Mouse (Mus musculus) embryonic facial prominence, embryonic 10.5 days (tissue): ENCODE data around the gene Dhcr24. TPM values are rescaled to one million over a fixed set of nuclear protein-coding genes. Genes with fewer than 3 reads are reported as not detected.

Experiments used
- DNase-seq: peaks from one replicate; pipeline ENCODE4 v3.0.0-alpha.2; 2017; ENCODE audit warnings: low spot score
- H3K27ac ChIP-seq: fragments of 300-500 bp; sonication (generic); replicated peaks from 2 replicates; pipeline ENCODE4 v1.5.1; 2016; ENCODE audit warnings: mild to moderate bottlenecking
- H3K27me3 ChIP-seq: fragments of 300-500 bp; sonication (generic); replicated peaks from 2 replicates; pipeline ENCODE4 v1.6.1; 2016; ENCODE audit warnings: low read depth, mild to moderate bottlenecking; ENCODE audit not compliant: poor library complexity, severe bottlenecking
- H3K36me3 ChIP-seq: fragments of 300-500 bp; sonication (generic); replicated peaks from 2 replicates; pipeline ENCODE4 v1.6.1; 2016; ENCODE audit warnings: mild to moderate bottlenecking, moderate library complexity
- H3K4me1 ChIP-seq: fragments of 300-500 bp; sonication (generic); 2 replicates; pipeline ENCODE4 v1.6.1; 2016
- H3K4me3 ChIP-seq: fragments of 300-500 bp; sonication (generic); 2 replicates; pipeline ENCODE4 v1.5.1; 2016; ENCODE audit warnings: mild to moderate bottlenecking, moderate library complexity
- H3K9me3 ChIP-seq: fragments of 300-500 bp; sonication (generic); 2 replicates; pipeline ENCODE4 v1.6.1; 2016; ENCODE audit warnings: mild to moderate bottlenecking
- WGBS: fragments of 180-500 bp; shearing (Covaris S2); methylation state at CpG from one replicate; pipeline ENCODE4 v1.1.7; 2016; 5-methylcytosine and 5-hydroxymethylcytosine counted together
- polyA plus RNA-seq: library from polyadenylated mRNA; unstranded; fragments of >200 nt; fragmentation: Nextera tagmentation; extraction: Ambion mirVana; gene quantifications from 2 replicates; pipeline ENCODE4 v1.2.1, GENCODE M21; 2016

Dhcr24 gene
- polyA plus RNA-seq, 1 experiment from 2014 or later, result 10.2 TPM

- WGBS, result 58% methylated on average over 9 of the region's 9 CpGs
- Histone ChIP-seq H3K4me1 (peaks cover 44% of the 10 kb centered on the region), H3K9me3 (no peaks in the 10 kb centered on the region), H3K36me3 (peaks cover 55% of the 10 kb centered on the region), H3K27me3 (peaks cover 4% of the 10 kb centered on the region; the same call in 1 of the 2 replicates), H3K27ac (peak overlapping the region; percentile 97), H3K4me3 (peak overlapping the region; percentile 99)
- peak; percentile 56 for DNase-seq
Observed at GRCm38 (mm10) chr4:106562837-106563790, 2.3 kb downstream of the Dhcr24 start.

DNA sequence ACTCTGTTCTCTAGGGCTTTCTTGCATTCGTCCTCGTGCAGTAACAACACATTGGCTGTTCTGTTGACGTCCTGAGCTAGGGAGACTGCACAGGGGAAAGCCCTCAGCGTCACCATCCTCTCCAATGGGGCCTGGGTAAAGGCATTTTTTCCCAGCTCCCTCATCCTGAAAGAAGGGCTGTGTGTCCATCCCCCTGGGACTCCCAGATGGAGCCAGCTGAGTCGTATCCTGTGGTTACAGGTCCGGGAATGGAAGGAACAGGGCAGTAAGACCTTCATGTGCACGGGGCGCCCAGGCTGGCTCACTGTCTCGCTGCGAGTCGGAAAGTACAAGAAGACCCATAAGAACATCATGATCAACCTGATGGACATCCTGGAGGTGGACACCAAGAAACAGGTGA, 3.3 kb downstream of the Dhcr24 start:
- 90% methylated on average over 11 of the region's 11 CpGs for WGBS
- Histone ChIP-seq H3K36me3 (peaks cover 66% of the 10 kb centered on the region), H3K27ac (no peak overlapping the region), H3K27me3 (no peaks in the 10 kb centered on the region), H3K9me3 (no peaks in the 10 kb centered on the region), H3K4me1 (peaks cover 44% of the 10 kb centered on the region), H3K4me3 (0 out of 2 replicates have a peak overlapping the region, but pooled peaks have one; percentile 99)
- no peak for DNase-seq

DNA sequence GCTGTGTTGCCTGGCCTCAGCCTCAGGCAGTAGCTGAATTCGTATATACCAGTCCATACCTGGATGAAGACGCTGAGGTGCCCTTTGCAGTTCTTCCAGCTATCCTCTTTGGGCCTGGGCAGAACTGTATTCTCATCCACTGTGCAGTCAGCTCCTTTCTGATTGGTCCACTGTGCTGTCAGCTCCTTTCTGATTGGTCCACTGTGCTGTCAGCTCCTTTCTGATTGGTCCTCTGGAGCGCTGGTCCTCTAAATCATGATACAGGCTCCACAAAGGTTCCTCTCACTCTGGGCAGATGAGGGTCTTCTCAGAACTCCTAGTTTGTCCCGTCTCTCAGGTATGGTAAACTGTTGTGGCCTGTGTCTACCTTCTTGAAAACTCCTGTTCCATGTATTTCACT, 8.8 kb downstream of the Dhcr24 start:
- 90% methylated on average over 4 of the region's 4 CpGs for whole genome bisulfite sequencing
- no peaks in the 10 kb centered on the region for H3K27me3 ChIP-seq
- no peak for DNase-seq
- no peaks in the 10 kb centered on the region for H3K4me1 ChIP-seq
- no peak overlapping the region for H3K27ac ChIP-seq
- no peak overlapping the region for H3K4me3 ChIP-seq
- no peaks in the 10 kb centered on the region for H3K9me3 ChIP-seq
- peaks cover 100% of the 10 kb centered on the region for H3K36me3 ChIP-seq

- Histone ChIP-seq H3K27me3 (no peaks in the 10 kb centered on the region), H3K4me1 (no peaks in the 10 kb centered on the region), H3K4me3 (no peak overlapping the region), H3K27ac (no peak overlapping the region), H3K36me3 (peaks cover 100% of the 10 kb centered on the region), H3K9me3 (no peaks in the 10 kb centered on the region)
- 90% methylated on average over 11 of the region's 11 CpGs for WGBS
- no peak for DNase-seq
Observed at GRCm38 (mm10) chr4:106571081-106571724, 10.4 kb downstream of the Dhcr24 start.

DNA sequence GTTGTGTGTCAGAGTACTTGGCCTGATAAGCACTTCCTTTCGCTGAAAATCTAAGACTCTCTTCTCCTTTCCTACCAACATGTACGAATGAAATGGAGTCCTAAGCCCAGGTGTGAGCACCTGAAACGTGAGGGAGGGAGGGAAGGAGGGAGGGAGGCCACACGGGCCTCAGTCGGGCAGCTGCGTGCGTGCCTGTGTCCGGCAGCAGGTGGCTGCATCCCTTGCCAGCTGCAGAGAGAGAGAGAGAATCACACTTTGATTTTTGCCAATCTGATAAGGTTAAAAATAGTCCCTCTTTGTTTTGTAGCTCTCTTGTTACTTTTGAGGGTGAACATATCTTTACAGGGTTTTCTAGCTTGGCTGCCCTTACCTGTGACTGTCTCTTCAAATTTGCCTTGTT, 14.2 kb downstream of the Dhcr24 start:
- Histone ChIP-seq H3K36me3 (peaks cover 100% of the 10 kb centered on the region), H3K27me3 (no peaks in the 10 kb centered on the region), H3K4me1 (peaks cover 2% of the 10 kb centered on the region; the same call in 1 of the 2 replicates), H3K4me3 (no peak overlapping the region), H3K9me3 (no peaks in the 10 kb centered on the region), H3K27ac (no peak overlapping the region)
- WGBS, result 86% methylated on average over 8 of the region's 8 CpGs
- no peak for DNase-seq

DNA sequence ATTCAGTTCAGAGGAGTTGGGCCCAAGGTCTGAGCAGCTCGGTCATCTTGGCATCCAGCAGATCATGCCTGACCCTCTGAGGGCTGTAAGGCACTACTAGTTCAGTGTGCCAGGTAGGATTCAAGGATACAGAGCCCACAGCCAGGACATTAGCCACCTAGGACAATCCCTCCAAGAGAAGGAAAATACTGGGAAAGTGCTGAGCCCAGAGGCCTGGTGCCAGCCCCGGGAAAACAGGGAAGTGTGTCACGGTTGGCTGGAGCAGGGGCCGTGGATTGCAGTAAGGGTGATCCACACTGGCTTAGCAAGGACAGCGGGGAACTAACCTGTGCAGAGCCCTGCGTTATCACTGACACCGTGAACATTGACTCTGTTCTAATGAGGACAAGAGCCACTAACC, 16.7 kb downstream of the Dhcr24 start:
- WGBS, result 87% methylated on average over 7 of the region's 7 CpGs
- Histone ChIP-seq H3K4me1 (peaks cover 2% of the 10 kb centered on the region; the same call in 1 of the 2 replicates), H3K27me3 (no peaks in the 10 kb centered on the region), H3K9me3 (no peaks in the 10 kb centered on the region), H3K36me3 (peaks cover 100% of the 10 kb centered on the region), H3K27ac (no peak overlapping the region), H3K4me3 (no peak overlapping the region)
- DNase-seq, result no peak

DNA sequence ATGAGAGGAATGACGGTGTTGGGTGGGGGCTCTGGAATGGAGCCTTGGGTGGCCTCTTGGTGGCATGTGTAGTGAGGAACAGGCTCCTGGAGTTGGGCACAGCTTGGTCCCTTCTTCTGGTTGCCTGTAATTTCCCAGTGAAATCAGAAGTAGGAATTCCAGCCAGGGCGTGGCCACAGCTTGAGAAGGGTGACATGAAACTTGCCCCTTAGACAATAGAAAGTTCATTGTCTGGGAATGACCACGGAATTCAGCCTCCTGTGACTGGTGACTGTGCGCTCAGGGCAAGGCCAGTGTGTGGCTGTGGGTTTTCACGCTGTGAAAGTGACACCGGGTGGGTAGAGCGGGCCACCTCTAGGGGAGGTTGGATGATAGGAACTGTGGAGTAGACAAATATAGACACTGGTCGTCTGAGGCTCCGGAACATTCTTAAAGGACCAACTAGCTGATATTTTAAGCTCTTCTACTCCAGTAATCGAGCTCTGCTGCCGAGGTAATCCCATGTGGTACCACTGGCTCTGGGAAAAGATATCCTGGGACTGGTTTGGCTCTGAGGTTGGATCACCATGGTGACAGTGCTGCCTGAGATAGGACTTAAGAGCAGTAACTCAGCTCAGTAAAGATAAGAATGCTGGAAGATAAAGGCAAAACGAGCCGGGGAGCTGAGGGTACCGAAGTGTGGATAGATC, 20.5 kb downstream of the Dhcr24 start:
- DNase-seq, result no peak
- Histone ChIP-seq H3K4me1 (peaks cover 2% of the 10 kb centered on the region; the same call in 1 of the 2 replicates), H3K4me3 (no peak overlapping the region), H3K36me3 (peaks cover 100% of the 10 kb centered on the region), H3K9me3 (no peaks in the 10 kb centered on the region), H3K27me3 (no peaks in the 10 kb centered on the region), H3K27ac (no peak overlapping the region)
- 93% methylated on average over 14 of the region's 14 CpGs for WGBS

GRCm38 (mm10) chr4:106581865-106582204, 21.0 kb downstream of the Dhcr24 start:
- H3K27me3 ChIP-seq, result no peaks in the 10 kb centered on the region
- 94% methylated on average over 15 of the region's 15 CpGs for WGBS
- H3K9me3 ChIP-seq, result no peaks in the 10 kb centered on the region
- no peak overlapping the region for H3K4me3 ChIP-seq
- peaks cover 100% of the 10 kb centered on the region for H3K36me3 ChIP-seq
- H3K4me1 ChIP-seq, result peaks cover under 1% of the 10 kb centered on the region; the same call in 1 of the 2 replicates
- no peak overlapping the region for H3K27ac ChIP-seq
- no peak for DNase-seq

GRCm38 (mm10) chr4:106582428-106583153, 21.8 kb downstream of the Dhcr24 start:
- no peak overlapping the region for H3K27ac ChIP-seq
- no peak for DNase-seq
- H3K27me3 ChIP-seq, result no peaks in the 10 kb centered on the region
- no peak overlapping the region for H3K4me3 ChIP-seq
- peaks cover 100% of the 10 kb centered on the region for H3K36me3 ChIP-seq
- H3K9me3 ChIP-seq, result no peaks in the 10 kb centered on the region
- H3K4me1 ChIP-seq, result no peaks in the 10 kb centered on the region
- WGBS, result 91% methylated on average over 12 of the region's 12 CpGs

DNA sequence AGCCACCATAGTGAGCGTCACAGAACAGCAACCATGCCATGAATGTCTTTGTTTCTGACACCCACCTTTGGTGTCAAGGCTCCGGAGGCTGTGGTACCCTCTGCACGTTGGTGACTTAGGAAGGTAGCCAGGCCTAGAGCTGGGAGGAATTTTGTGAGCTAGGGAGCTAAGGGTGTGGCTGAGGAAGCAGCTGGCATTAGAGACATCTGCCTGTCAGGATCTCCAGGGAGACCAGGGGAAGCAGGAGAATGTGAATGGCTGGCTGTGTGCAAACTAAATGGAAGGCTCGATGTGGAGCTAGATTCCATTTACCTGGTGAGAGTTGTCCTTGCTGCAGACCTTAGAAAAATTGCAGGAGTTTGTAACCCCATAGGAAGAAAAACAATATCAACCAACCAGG, 23.8 kb downstream of the Dhcr24 start:
- no peak for DNase-seq
- H3K9me3 ChIP-seq, result no peaks in the 10 kb centered on the region
- 90% methylated on average over 4 of the region's 4 CpGs for WGBS
- no peaks in the 10 kb centered on the region for H3K4me1 ChIP-seq
- H3K27ac ChIP-seq, result no peak overlapping the region
- H3K4me3 ChIP-seq, result no peak overlapping the region
- H3K27me3 ChIP-seq, result no peaks in the 10 kb centered on the region
- H3K36me3 ChIP-seq, result peaks cover 100% of the 10 kb centered on the region

GRCm38 (mm10) chr4:106587075-106587474, 26.2 kb downstream of the Dhcr24 start:
- 0 out of 2 replicates have a peak, but pooled peaks cover 6% of the 10 kb centered on the region for H3K9me3 ChIP-seq
- H3K4me1 ChIP-seq, result no peaks in the 10 kb centered on the region
- no peaks in the 10 kb centered on the region for H3K27me3 ChIP-seq
- no peak overlapping the region for H3K4me3 ChIP-seq
- 91% methylated on average over 6 of the region's 6 CpGs for WGBS
- DNase-seq, result no peak
- peaks cover 96% of the 10 kb centered on the region for H3K36me3 ChIP-seq
- H3K27ac ChIP-seq, result no peak overlapping the region

DNA sequence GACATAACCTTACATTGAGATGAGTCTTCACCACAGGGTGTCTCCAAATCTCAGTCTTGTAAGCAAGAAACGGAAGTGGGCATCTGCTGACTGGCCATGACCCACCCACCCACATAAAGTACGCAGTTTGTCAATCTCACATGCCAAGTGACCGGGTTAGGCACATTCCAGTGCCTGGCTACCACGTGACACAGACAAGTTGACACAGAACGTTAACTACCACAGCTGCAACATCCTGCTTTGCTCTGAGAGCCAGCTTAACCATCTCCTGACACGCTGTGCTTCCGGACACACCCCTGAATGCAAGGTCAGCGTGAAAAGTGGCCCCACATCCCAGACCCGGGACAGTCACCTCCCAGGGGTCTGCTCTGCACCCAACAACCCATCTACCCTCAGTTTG, 29.3 kb downstream of the Dhcr24 start:
- H3K36me3 ChIP-seq, result peaks cover 66% of the 10 kb centered on the region
- DNase-seq, result no peak
- WGBS, result 81% methylated on average over 9 of the region's 9 CpGs

More for the DNA sequence above, 29.3 kb downstream of the Dhcr24 start:
- Histone ChIP-seq H3K9me3 (0 out of 2 replicates have a peak, but pooled peaks cover 6% of the 10 kb centered on the region), H3K4me1 (no peaks in the 10 kb centered on the region), H3K27ac (no peak overlapping the region), H3K4me3 (no peak overlapping the region), H3K27me3 (no peaks in the 10 kb centered on the region)
